ENCODE assay signal across 8 mouse cellular contexts in genomic region chr19:5067867-5068569, GRCm38 (mm10). TPM values are rescaled to one million over a fixed set of nuclear protein-coding genes. Genes with fewer than 3 reads are reported as not detected.
A peak's percentile ranks its signal among the peaks of the same experiment; 100 is the strongest.
DNase-seq lines count a peak whose midpoint lies in the region; ATAC-seq and TF ChIP-seq lines count a peak whose summit lies in the region.

Gene Cd248, plus strand, starts transcription at chr19:5068078.

- TF ChIP-seq CTCF in heart, adult 2 months (IDR thresholded peaks at IDR 0.05) = no peak
- TF ChIP-seq CTCF in lung, embryonic 14.5 days (IDR thresholded peaks at IDR 0.05; ENCODE audit: low read depth) = no peak

- H3K36me3 ChIP-seq in heart, adult 2 months (ENCODE audit: control insufficient read depth, insufficient read depth, low read length) = no peaks in the 10 kb centered on the region
- H3K36me3 ChIP-seq in lung, embryonic 14.5 days (ENCODE audit: insufficient read depth) = no peaks in the 10 kb centered on the region

- peak within 1 kb of the TSS; percentile 59 for H3K27ac ChIP-seq in heart, adult 2 months
- H3K27ac ChIP-seq in lung, embryonic 14.5 days (ENCODE audit: low read depth) = peak within 1 kb of the TSS; percentile 95

- WGBS in heart, adult 2 months = 1% methylated on average over 55 of the region's 56 CpGs
- 1% methylated on average over 56 of the region's 56 CpGs for WGBS in lung, embryonic 14.5 days

- peak within 1 kb of the TSS; percentile 75 for H3K9ac ChIP-seq in heart, adult 2 months (ENCODE audit: low read depth, low read length)
- peak within 1 kb of the TSS; percentile 76 for H3K9ac ChIP-seq in lung, embryonic 14.5 days

- H3K27me3 ChIP-seq in heart, adult 2 months (ENCODE audit: control insufficient read depth, insufficient read depth, low read length) = no peaks in the 10 kb centered on the region; the same call in 1 of the 2 replicates
- H3K27me3 ChIP-seq in lung, embryonic 14.5 days (ENCODE audit: insufficient read depth, low read length) = peaks cover 32% of the 10 kb centered on the region; the same call in 1 of the 2 replicates

- no peaks in the 10 kb centered on the region for H3K79me2 ChIP-seq in heart, adult 2 months (replicated peaks; ENCODE audit: control insufficient read depth, insufficient read depth, low read length)

- H3K4me2 ChIP-seq in lung, embryonic 14.5 days = peak within 1 kb of the TSS; percentile 77

- intact Hi-C loops in heart, adult 2 months (cut with DNase I) = no loop called here

- no peaks in the 10 kb centered on the region for H3K9me3 ChIP-seq in lung, embryonic 14.5 days (ENCODE audit: low read depth, low read length)

- peak; percentile 38 for DNase-seq in cerebellum, adult 11-12 months
- no peak for DNase-seq in cerebellum, adult 8-10 months
- DNase-seq in embryo, embryonic 11 days = peak; percentile 89
- peak; percentile 83 to 87 for DNase-seq in heart, adult 2 months
- DNase-seq in kidney, adult 11 months = peak; percentile 45
- DNase-seq in lung, embryonic 14.5 days = peak; percentile 92
- DNase-seq in skeletal muscle tissue, adult 2 months (ENCODE audit: low read depth, low spot score) = peak; percentile 84
- no peak for DNase-seq in thymus, postnatal 0 days (ENCODE audit: low spot score)

- TF ChIP-seq POLR2A in heart, adult 2 months (IDR thresholded peaks at IDR 0.05; ENCODE audit: insufficient read depth, low read depth, low read length) = peak; percentile 47; the same call in 1 of the 2 replicates

- H3K4me1 ChIP-seq in heart, adult 2 months (ENCODE audit: control insufficient read depth, insufficient read depth, low read length) = peaks cover 8% of the 10 kb centered on the region
- H3K4me1 ChIP-seq in lung, embryonic 14.5 days (ENCODE audit: insufficient read depth) = peaks cover 27% of the 10 kb centered on the region

- peak within 1 kb of the TSS; percentile 54 for H3K4me3 ChIP-seq in heart, adult 2 months
- peak within 1 kb of the TSS; percentile 62 for H3K4me3 ChIP-seq in lung, embryonic 14.5 days (ENCODE audit: low read depth, low read length)

- peak; percentile 74 for ATAC-seq in lung, embryonic 14.5 days (ENCODE audit: insufficient read depth)

- TF ChIP-seq EP300 in heart, adult 2 months (IDR thresholded peaks at IDR 0.05; ENCODE audit: insufficient read depth, low read depth, low read length) = no peak

RNA-seq across cellular contexts. Expression of gene Cd248, which starts in this region (rescaled TPM):
- total RNA-seq in heart, adult 2 months (2021) = 10 to 100 TPM in 1 of 2 experiments, 1 to 10 TPM in 1; 9.3 to 12.2 TPM
- polyA plus RNA-seq in heart, adult 2 months (2012; rRNA removed) = 18.1 and 20.0 TPM in 2 replicates
- polyA plus RNA-seq in lung, embryonic 14.5 days (2014; fragmentation: Nextera tagmentation; extraction: Ambion mirVana) = 105 and 110 TPM in 2 replicates
- polyA plus RNA-seq in thymus, postnatal 0 days (2015; fragmentation: Nextera tagmentation; extraction: Ambion mirVana) = 4.1 and 7.1 TPM in 2 replicates

Comparison
In these comparisons a context has a peak if more than half of its experiments do, and no peak if none do; other contexts are left out.
1. DNase-seq: peak in cerebellum, adult 11-12 months (single experiment), embryo, embryonic 11 days (single experiment), heart, adult 2 months (2 of 2), kidney, adult 11 months (single experiment), lung, embryonic 14.5 days (single experiment) and skeletal muscle tissue, adult 2 months (single experiment); none in cerebellum, adult 8-10 months (single experiment) and thymus, postnatal 0 days (single experiment).